Mouse (Mus musculus): Measurements from ENCODE around the gene Mapkapk5. TPM values are rescaled to one million over a fixed set of nuclear protein-coding genes. Genes with fewer than 3 reads are reported as not detected.
"Not testable (repeated sequence)": the region's sequence is repeated elsewhere in the genome, so short reads cannot be mapped to it uniquely, and the experiment has no call there.

Mapkapk5 gene
- polyA plus RNA-seq, 1 experiment from 2014 or later = 27.4 TPM

DNA sequence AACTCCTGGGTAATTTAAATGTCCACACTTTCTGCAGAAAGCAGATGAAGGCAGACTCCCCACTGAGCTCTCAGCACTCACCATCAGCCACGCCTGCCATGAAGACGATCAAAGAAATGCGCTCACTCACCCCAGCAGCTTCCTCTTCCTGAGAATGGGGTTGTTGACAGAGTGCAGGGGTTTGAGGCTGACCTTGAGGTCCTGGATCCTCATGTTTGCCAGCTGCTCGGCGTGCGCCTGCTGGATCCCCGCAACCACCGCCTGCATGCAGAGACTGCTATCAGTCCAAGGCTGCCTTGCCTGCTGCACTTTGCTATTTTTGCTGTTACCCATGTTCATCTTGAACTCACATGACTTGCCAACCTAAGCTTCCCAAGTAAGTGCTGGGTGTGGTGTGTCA lies 18.7 kb downstream of the Mapkapk5 start:
- Histone ChIP-seq H3K4me2 (no peak overlapping the region), H3K27ac (no peak overlapping the region; the same call in 1 of the 2 replicates), H3K27me3 (no peaks in the 10 kb centered on the region), H3K4me3 (replicated peaks) (no peak overlapping the region), H3K9ac (no peak overlapping the region), H3K4me1 (replicated peaks) (no peaks in the 10 kb centered on the region), H3K9me3 (replicated peaks) (no peaks in the 10 kb centered on the region), H3K36me3 (peaks cover 85% of the 10 kb centered on the region)
- no peak for ATAC-seq (ENCODE audit: low read depth)
- no peak for DNase-seq
- 83% methylated on average over 8 of the region's 8 CpGs for WGBS (ENCODE audit: insufficient replicate concordance)

- DNase-seq = no peak
- ATAC-seq (ENCODE audit: low read depth) = no peak
- Histone ChIP-seq H3K4me2 (no peak overlapping the region), H3K36me3 (peaks cover 86% of the 10 kb centered on the region), H3K27me3 (no peaks in the 10 kb centered on the region), H3K4me3 (replicated peaks) (no peak overlapping the region), H3K4me1 (replicated peaks) (no peaks in the 10 kb centered on the region), H3K9me3 (replicated peaks) (no peaks in the 10 kb centered on the region), H3K9ac (no peak overlapping the region), H3K27ac (no peak overlapping the region)
- 84% methylated on average over 7 of the region's 7 CpGs for WGBS (ENCODE audit: insufficient replicate concordance)
These were observed 19.2 kb downstream of the Mapkapk5 start for GRCm38 (mm10) chr5:121526526-121526925.

- DNase-seq (no peak), ATAC-seq (ENCODE audit: low read depth) (no peak)
- Histone ChIP-seq H3K9me3 (replicated peaks) (no peaks in the 10 kb centered on the region), H3K36me3 (peaks cover 86% of the 10 kb centered on the region), H3K4me2 (no peak overlapping the region), H3K4me1 (replicated peaks) (no peaks in the 10 kb centered on the region), H3K4me3 (replicated peaks) (no peak overlapping the region), H3K27me3 (no peaks in the 10 kb centered on the region), H3K9ac (no peak overlapping the region), H3K27ac (no peak overlapping the region)
- WGBS (ENCODE audit: insufficient replicate concordance) = 88% methylated on average over 14 of the region's 14 CpGs
These were observed 19.8 kb downstream of the Mapkapk5 start for GRCm38 (mm10) chr5:121525774-121526450.

DNA sequence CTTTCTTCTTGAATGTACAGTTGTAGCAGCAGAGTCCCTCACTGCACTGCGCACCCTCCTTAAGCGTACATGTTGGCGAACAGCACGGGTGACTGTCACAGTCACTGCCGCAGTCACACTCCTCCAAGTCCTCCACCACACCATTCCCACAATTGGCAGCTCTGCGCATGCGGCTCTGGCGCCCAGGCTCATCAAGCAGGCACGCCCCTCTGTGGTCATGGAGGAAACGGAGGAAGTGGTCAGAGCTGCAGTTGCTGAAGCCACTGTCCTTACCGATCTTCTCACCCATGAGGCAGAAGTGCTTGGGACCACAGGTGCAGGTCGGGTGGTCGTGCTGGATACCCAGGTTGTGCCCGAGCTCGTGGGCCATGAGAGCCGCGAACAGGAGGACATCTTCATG lies 25.9 kb downstream of the Mapkapk5 start:
- not testable (repeated sequence) for DNase-seq; H3K27ac ChIP-seq; H3K4me1 ChIP-seq (replicated peaks); H3K9me3 ChIP-seq (replicated peaks); ATAC-seq (ENCODE audit: low read depth); H3K4me2 ChIP-seq; H3K27me3 ChIP-seq; H3K4me3 ChIP-seq (replicated peaks); H3K9ac ChIP-seq
- H3K36me3 ChIP-seq = peaks cover 40% of the 10 kb centered on the region
- WGBS (ENCODE audit: insufficient replicate concordance) = 51% methylated on average over 11 of the region's 17 CpGs

DNA sequence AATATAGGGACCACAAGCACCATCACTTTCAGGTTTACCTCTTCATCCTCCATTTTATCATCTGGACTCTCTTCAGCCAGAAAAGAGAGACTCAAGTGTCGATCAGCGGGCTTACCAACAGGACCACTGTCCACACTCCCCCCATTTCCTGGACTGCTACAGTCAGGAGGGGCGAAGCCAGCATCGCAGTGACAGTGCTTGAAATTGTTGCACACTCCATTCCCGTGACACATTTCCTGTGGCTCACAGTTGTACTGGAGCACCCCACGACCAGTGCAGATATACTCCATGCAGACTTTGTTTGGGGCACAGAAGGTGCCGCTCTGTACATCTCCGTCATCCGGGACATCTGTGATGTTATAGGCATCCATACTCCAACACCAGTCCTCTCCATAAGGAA lies 26.7 kb downstream of the Mapkapk5 start:
- Histone ChIP-seq H3K4me3 (replicated peaks) (no peak overlapping the region), H3K4me1 (replicated peaks) (no peaks in the 10 kb centered on the region), H3K36me3 (peaks cover 32% of the 10 kb centered on the region), H3K9ac (no peak overlapping the region), H3K9me3 (replicated peaks) (no peaks in the 10 kb centered on the region), H3K4me2 (no peak overlapping the region), H3K27ac (no peak overlapping the region), H3K27me3 (no peaks in the 10 kb centered on the region)
- DNase-seq = no peak
- 77% methylated on average over 9 of the region's 9 CpGs for WGBS (ENCODE audit: insufficient replicate concordance)
- no peak for ATAC-seq (ENCODE audit: low read depth)

GRCm38 (mm10) chr5:121510009-121510408 lies 35.7 kb downstream of the Mapkapk5 start:
- no peaks in the 10 kb centered on the region for H3K36me3 ChIP-seq
- 59% methylated on average over 7 of the region's 7 CpGs for WGBS (ENCODE audit: insufficient replicate concordance)
- H3K4me2 ChIP-seq = no peak overlapping the region
- H3K9ac ChIP-seq = no peak overlapping the region
- DNase-seq = no peak
- H3K9me3 ChIP-seq (replicated peaks) = no peaks in the 10 kb centered on the region
- no peak overlapping the region for H3K4me3 ChIP-seq (replicated peaks)
- H3K4me1 ChIP-seq (replicated peaks) = no peaks in the 10 kb centered on the region
- H3K27me3 ChIP-seq = no peaks in the 10 kb centered on the region
- H3K27ac ChIP-seq = no peak overlapping the region
- ATAC-seq (ENCODE audit: low read depth) = no peak

DNA sequence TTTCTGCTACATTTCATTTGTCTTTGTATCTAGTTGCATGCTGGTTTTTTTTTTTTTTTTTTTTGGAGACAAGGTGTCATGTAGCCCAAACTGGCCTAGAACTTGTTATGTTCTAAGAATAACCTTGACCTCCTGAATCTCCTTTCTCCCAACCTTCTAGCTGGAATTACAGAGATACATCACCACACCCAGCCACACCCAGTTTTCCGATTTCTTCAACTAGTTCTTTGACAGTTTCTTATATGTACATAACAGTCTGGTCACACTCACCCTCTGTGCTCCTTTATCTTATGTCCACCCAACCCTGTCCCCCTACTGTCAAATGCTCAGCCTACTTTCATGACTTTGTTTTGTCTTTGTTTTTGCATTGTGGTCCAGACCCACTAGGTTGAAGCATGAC lies 38.9 kb downstream of the Mapkapk5 start:
- Histone ChIP-seq H3K4me2 (no peak overlapping the region), H3K36me3 (no peaks in the 10 kb centered on the region), H3K4me1 (replicated peaks) (no peaks in the 10 kb centered on the region), H3K27me3 (no peaks in the 10 kb centered on the region), H3K4me3 (replicated peaks) (no peak overlapping the region), H3K9ac (no peak overlapping the region), H3K27ac (no peak overlapping the region), H3K9me3 (replicated peaks) (no peaks in the 10 kb centered on the region)
- DNase-seq = no peak
- no peak for ATAC-seq (ENCODE audit: low read depth)
- WGBS (ENCODE audit: insufficient replicate concordance) = 39% methylated on average over 1 of the region's 1 CpGs

DNA sequence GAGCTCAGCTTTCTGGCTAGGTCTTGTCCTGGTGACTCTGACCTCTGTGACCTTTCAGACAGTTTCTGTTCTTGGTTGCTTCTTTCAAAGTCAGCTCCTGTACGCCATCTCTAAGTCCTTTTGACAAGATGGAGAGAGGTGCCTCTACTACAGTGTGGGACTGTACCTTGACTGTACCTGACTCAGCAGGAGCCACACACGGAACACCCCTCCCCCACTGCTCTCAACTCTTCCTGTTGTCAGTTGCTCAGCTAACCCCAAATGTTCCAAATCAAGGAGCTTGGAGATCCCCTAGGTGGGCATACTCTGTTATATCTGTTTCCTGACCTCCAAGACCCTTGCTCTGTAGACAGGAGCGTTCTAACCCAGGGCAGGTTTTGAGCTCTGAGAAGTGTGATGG lies 42.5 kb downstream of the Mapkapk5 start, which contains the start of gene Adam1b:
Adam1b (minus strand) TSS at position 205 of the 400 bp plus-strand sequence.
- H3K36me3 ChIP-seq = no peaks in the 10 kb centered on the region
- DNase-seq (no peak), ATAC-seq (ENCODE audit: low read depth) (no peak)
- H3K4me3 ChIP-seq (replicated peaks) = no peak within 1 kb of the TSS
- H3K4me2 ChIP-seq = no peak within 1 kb of the TSS
- peaks cover 14% of the 10 kb centered on the region for H3K4me1 ChIP-seq (replicated peaks)
- H3K27me3 ChIP-seq = no peaks in the 10 kb centered on the region
- 58% methylated on average over 3 of the region's 3 CpGs for WGBS (ENCODE audit: insufficient replicate concordance)
- H3K27ac ChIP-seq = no peak within 1 kb of the TSS
- no peaks in the 10 kb centered on the region for H3K9me3 ChIP-seq (replicated peaks)
- H3K9ac ChIP-seq = no peak within 1 kb of the TSS

- not testable (repeated sequence) for H3K9me3 ChIP-seq (replicated peaks); H3K36me3 ChIP-seq; H3K4me3 ChIP-seq (replicated peaks); H3K27me3 ChIP-seq; H3K9ac ChIP-seq; H3K27ac ChIP-seq
- Histone ChIP-seq H3K4me1 (replicated peaks) (peaks cover 14% of the 10 kb centered on the region), H3K4me2 (peak overlapping the region; percentile 36)
- WGBS (ENCODE audit: insufficient replicate concordance) = 28% methylated on average over 11 of the region's 17 CpGs
- 0 out of 2 replicates have a peak, but pooled peaks have one; percentile 47 for ATAC-seq (ENCODE audit: low read depth)
- DNase-seq = peak; percentile 10
These were observed 44.2 kb downstream of the Mapkapk5 start for GRCm38 (mm10) chr5:121501424-121501996.

GRCm38 (mm10) chr5:121500719-121501118 lies 45.0 kb downstream of the Mapkapk5 start:
- 21% methylated on average over 7 of the region's 7 CpGs for WGBS (ENCODE audit: insufficient replicate concordance)
- H3K9ac ChIP-seq = peak overlapping the region; percentile 15; the same call in 1 of the 2 replicates
- no peak for DNase-seq
- no peak overlapping the region for H3K4me3 ChIP-seq (replicated peaks)
- ATAC-seq (ENCODE audit: low read depth) = 0 out of 2 replicates have a peak, but pooled peaks have one; percentile 43
- H3K4me1 ChIP-seq (replicated peaks) = peaks cover 14% of the 10 kb centered on the region
- no peaks in the 10 kb centered on the region for H3K36me3 ChIP-seq
- H3K4me2 ChIP-seq = peak overlapping the region; percentile 36
- H3K27ac ChIP-seq = no peak overlapping the region
- H3K9me3 ChIP-seq (replicated peaks) = no peaks in the 10 kb centered on the region
- H3K27me3 ChIP-seq = no peaks in the 10 kb centered on the region

DNA sequence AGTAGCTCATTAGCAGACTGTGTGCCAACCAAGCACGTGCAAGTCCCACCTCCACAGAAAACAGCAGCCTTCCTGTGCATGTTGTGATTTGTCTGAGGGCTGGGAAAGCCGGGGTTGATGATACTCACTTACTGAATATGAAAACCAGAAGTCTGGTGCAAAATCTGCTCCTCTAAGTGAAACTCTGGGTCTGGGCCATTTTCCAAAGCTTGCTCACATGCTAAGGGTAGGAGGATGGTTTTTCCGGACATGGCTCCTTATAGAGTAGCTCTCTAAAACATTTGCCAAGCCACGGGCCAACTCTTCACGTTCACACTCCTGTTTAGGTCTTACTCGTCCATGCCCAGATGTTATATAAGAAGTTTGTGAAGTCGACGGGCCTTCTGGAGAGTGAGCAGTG lies 52.4 kb downstream of the Mapkapk5 start:
- 57% methylated on average over 8 of the region's 8 CpGs for WGBS (ENCODE audit: insufficient replicate concordance)
- DNase-seq = no peak
- no peak overlapping the region for H3K4me2 ChIP-seq

GRCm38 (mm10) chr5:121484801-121485200 lies 60.9 kb downstream of the Mapkapk5 start:
- H3K9me3 ChIP-seq (replicated peaks) = no peaks in the 10 kb centered on the region
- no peaks in the 10 kb centered on the region for H3K36me3 ChIP-seq
- H3K4me1 ChIP-seq (replicated peaks) = no peaks in the 10 kb centered on the region
- WGBS (ENCODE audit: insufficient replicate concordance) = 60% methylated on average over 5 of the region's 5 CpGs
- 0 out of 2 replicates have a peak, but pooled peaks cover 4% of the 10 kb centered on the region for H3K27me3 ChIP-seq
- no peak overlapping the region for H3K4me3 ChIP-seq (replicated peaks)
- H3K9ac ChIP-seq = no peak overlapping the region
- DNase-seq = no peak
- H3K4me2 ChIP-seq = no peak overlapping the region
- no peak overlapping the region for H3K27ac ChIP-seq
- no peak for ATAC-seq (ENCODE audit: low read depth)

More for the DNA sequence above, 52.4 kb downstream of the Mapkapk5 start:
- Histone ChIP-seq H3K4me3 (replicated peaks) (no peak overlapping the region), H3K4me1 (replicated peaks) (no peaks in the 10 kb centered on the region), H3K9ac (no peak overlapping the region), H3K36me3 (no peaks in the 10 kb centered on the region), H3K27ac (no peak overlapping the region), H3K27me3 (no peaks in the 10 kb centered on the region), H3K9me3 (replicated peaks) (no peaks in the 10 kb centered on the region)
- no peak for ATAC-seq (ENCODE audit: low read depth)
